Mouse (Mus musculus) testis, adult 2 months (tissue): ENCODE measurements around the gene Rnf34. TPM values are rescaled to one million over a fixed set of nuclear protein-coding genes. Genes with fewer than 3 reads are reported as not detected.

Experiments
- H3K27ac ChIP-seq: fragments of 200-500 bp; 2 replicates; pipeline ENCODE4 v1.5.1; 2012; ENCODE audit warnings: low read depth, low read length; ENCODE audit not compliant: control insufficient read depth, insufficient read depth
- H3K27me3 ChIP-seq: fragments of 200-500 bp; 2 replicates; pipeline ENCODE4 v1.6.1; 2012; ENCODE audit warnings: mild to moderate bottlenecking, low read length, moderate library complexity; ENCODE audit not compliant: control insufficient read depth, insufficient read depth
- H3K36me3 ChIP-seq: fragments of 200-500 bp; 2 replicates; pipeline ENCODE4 v1.6.1; 2012; ENCODE audit warnings: mild to moderate bottlenecking, low read length; ENCODE audit not compliant: control insufficient read depth, insufficient read depth
- H3K4me1 ChIP-seq: fragments of 200-500 bp; 2 replicates; pipeline ENCODE4 v1.6.1; 2012; ENCODE audit warnings: low read length; ENCODE audit not compliant: control insufficient read depth, insufficient read depth
- H3K4me3 ChIP-seq: fragments of 200-500 bp; 2 replicates; pipeline ENCODE4 v1.5.1; 2012; ENCODE audit warnings: low read depth, mild to moderate bottlenecking, low read length, moderate library complexity, mixed read lengths; ENCODE audit not compliant: control insufficient read depth
- CTCF ChIP-seq: fragments of 200-500 bp; IDR thresholded peaks from 2 replicates; pipeline ENCODE4 v1.5.1; 2012; ENCODE audit warnings: low read depth, mild to moderate bottlenecking, inconsistent platforms, low read length, moderate library complexity; ENCODE audit not compliant: control insufficient read depth, insufficient read depth, insufficient replicate concordance
- POLR2A ChIP-seq: fragments of 200-500 bp; IDR thresholded peaks from 2 replicates; pipeline ENCODE4 v1.6.1; 2012; ENCODE audit warnings: low read depth, mild to moderate bottlenecking, inconsistent platforms, low read length, moderate library complexity; ENCODE audit not compliant: control insufficient read depth
- polyA plus RNA-seq: library from polyadenylated mRNA; depleted of rRNA; stranded (reverse); fragments of >200 nt; gene quantifications from 2 replicates; pipeline ENCODE4 v1.2.3, GENCODE M21; 2012; rRNA removed

The Rnf34 gene
- 23.2 and 27.3 TPM in 2 replicates for polyA plus RNA-seq

GRCm38 (mm10) chr5:122849521-122850318 lies at the start of gene Rnf34:
Gene Rnf34 (plus strand): TSS chr5:122850048.
- no peak for TF ChIP-seq CTCF
- peak; percentile 98 for TF ChIP-seq POLR2A
- Histone ChIP-seq H3K27ac (peak within 1 kb of the TSS; percentile 99), H3K4me3 (peak within 1 kb of the TSS; percentile 100), H3K36me3 (no peaks in the 10 kb centered on the region), H3K4me1 (peaks cover 9% of the 10 kb centered on the region), H3K27me3 (no peaks in the 10 kb centered on the region)

- no peak for TF ChIP-seq CTCF
- TF ChIP-seq POLR2A: no peak
- Histone ChIP-seq H3K36me3 (no peaks in the 10 kb centered on the region; the same call in none of the 2 replicates), H3K4me3 (no peak overlapping the region), H3K27me3 (no peaks in the 10 kb centered on the region), H3K27ac (no peak overlapping the region), H3K4me1 (no peaks in the 10 kb centered on the region)
These were observed 49.4 kb upstream of the Rnf34 start for GRCm38 (mm10) chr5:122800345-122801010.

GRCm38 (mm10) chr5:122801684-122802083 lies 48.2 kb upstream of the Rnf34 start:
- H3K27ac ChIP-seq: no peak overlapping the region
- no peaks in the 10 kb centered on the region for H3K4me1 ChIP-seq
- no peak overlapping the region for H3K4me3 ChIP-seq

GRCm38 (mm10) chr5:122802706-122803105 lies 47.1 kb upstream of the Rnf34 start:
- no peaks in the 10 kb centered on the region for H3K4me1 ChIP-seq
- no peak overlapping the region for H3K27ac ChIP-seq
- H3K4me3 ChIP-seq: no peak overlapping the region
- no peaks in the 10 kb centered on the region for H3K27me3 ChIP-seq
- TF ChIP-seq CTCF (no peak), POLR2A (no peak)
- H3K36me3 ChIP-seq: no peaks in the 10 kb centered on the region; the same call in none of the 2 replicates

More at GRCm38 (mm10) chr5:122801684-122802083, 48.2 kb upstream of the Rnf34 start:
- TF ChIP-seq CTCF: no peak
- H3K36me3 ChIP-seq: no peaks in the 10 kb centered on the region; the same call in none of the 2 replicates
- no peaks in the 10 kb centered on the region for H3K27me3 ChIP-seq

- H3K36me3 ChIP-seq: no peaks in the 10 kb centered on the region; the same call in none of the 2 replicates
- no peak for TF ChIP-seq POLR2A
- TF ChIP-seq CTCF: no peak
- H3K27ac ChIP-seq: no peak overlapping the region
- no peaks in the 10 kb centered on the region for H3K4me1 ChIP-seq
- H3K27me3 ChIP-seq: no peaks in the 10 kb centered on the region
- H3K4me3 ChIP-seq: no peak overlapping the region
These were observed 44.3 kb upstream of the Rnf34 start for GRCm38 (mm10) chr5:122805503-122805902.

GRCm38 (mm10) chr5:122811364-122812079 lies 38.3 kb upstream of the Rnf34 start:
- H3K36me3 ChIP-seq: no peaks in the 10 kb centered on the region
- TF ChIP-seq CTCF (peak; percentile 70; the same call in 1 of the 2 replicates), POLR2A (no peak)
- H3K27ac ChIP-seq: no peak overlapping the region
- no peaks in the 10 kb centered on the region for H3K4me1 ChIP-seq
- H3K27me3 ChIP-seq: no peaks in the 10 kb centered on the region
- H3K4me3 ChIP-seq: no peak overlapping the region

GRCm38 (mm10) chr5:122812699-122813098 lies 37.1 kb upstream of the Rnf34 start:
- Histone ChIP-seq H3K4me1 (no peaks in the 10 kb centered on the region), H3K27me3 (no peaks in the 10 kb centered on the region), H3K27ac (no peak overlapping the region), H3K36me3 (no peaks in the 10 kb centered on the region), H3K4me3 (no peak overlapping the region)
- TF ChIP-seq POLR2A (no peak), CTCF (no peak)
